Comparison of ENCODE assay signal across 11 mouse cellular contexts in the genomic region with DNA sequence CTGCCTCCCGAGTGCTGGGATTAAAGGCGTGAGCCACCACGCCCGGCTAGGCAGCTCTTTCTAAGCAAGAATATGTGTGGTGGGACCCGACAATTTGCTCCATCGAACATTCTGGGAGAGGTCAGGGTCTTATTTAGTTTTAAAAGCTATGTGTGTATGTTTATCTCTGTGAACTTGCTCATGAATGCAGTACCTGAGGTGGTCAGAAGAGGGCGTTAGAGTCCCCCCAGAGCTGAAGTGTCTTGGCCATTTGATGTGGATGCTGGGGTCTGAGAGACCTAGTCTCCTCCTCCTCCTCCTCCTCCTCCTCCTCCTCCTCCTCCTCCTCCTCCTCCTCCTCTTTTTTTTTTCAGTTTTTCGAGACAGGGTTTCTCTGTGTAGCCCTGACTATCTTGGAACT. TPM values are rescaled to one million over a fixed set of nuclear protein-coding genes. Genes with fewer than 3 reads are reported as not detected.
DNase-seq lines count a peak whose midpoint lies in the region; TF ChIP-seq lines count a peak whose summit lies in the region.
"Had no signal": no experiment of that assay in that cellular context is flagged by ENCODE, and none has a peak within 500 bp of the region (broad histone marks: within the 10 kb centered on the region; RNA-seq: fewer than 3 reads in every experiment).

No protein-coding gene starts in this region.

- no peak for TF ChIP-seq POLR2A in cerebellum, adult 2 months (IDR thresholded peaks at IDR 0.05; ENCODE audit: borderline replicate concordance, insufficient read depth, low read length)
- no peak for TF ChIP-seq POLR2A in cortical plate, adult 2 months (IDR thresholded peaks at IDR 0.05; ENCODE audit: extremely low read depth, insufficient read depth, low read length)

- H3K4me3 ChIP-seq in cerebellum, adult 2 months (replicated peaks; ENCODE audit: insufficient read depth, low read depth, low read length) = no peak overlapping the region
- no peak overlapping the region for H3K4me3 ChIP-seq in cortical plate, adult 2 months (ENCODE audit: insufficient read depth, low read length)
- H3K4me3 ChIP-seq: hindbrain, embryonic 12.5 days; liver, embryonic 15.5 days; myocyte had no signal

- WGBS in cerebellum, adult 2 months = 85% methylated on average over 7 of the region's 8 CpGs

- intact Hi-C loops in left cerebral cortex, postnatal 36 days (cut with DNase I) = no loop called here

- no peak overlapping the region for H3K27ac ChIP-seq in cerebellum, adult 2 months (ENCODE audit: insufficient read depth, low read length)
- H3K27ac ChIP-seq in cortical plate, adult 2 months (ENCODE audit: insufficient read depth, low read length) = no peak overlapping the region
- H3K27ac ChIP-seq: liver, embryonic 15.5 days had no signal

- no peaks in the 10 kb centered on the region for H3K27me3 ChIP-seq in cerebellum, adult 2 months (ENCODE audit: control insufficient read depth, insufficient read depth, low read length)
- H3K27me3 ChIP-seq: hindbrain, embryonic 12.5 days had no signal

- peak in 1 of 2 experiments; percentile 40 for DNase-seq in cerebellum, adult 2 months
- no peak for DNase-seq in cerebellum, adult 9-10 months
- peak; percentile 27 to 36 for DNase-seq in kidney, postnatal 25 days
- DNase-seq in kidney, postnatal 14 days = no peak
- peak; percentile 25 for DNase-seq in A20 (ENCODE audit: low read depth, low spot score)
- DNase-seq in right cerebral cortex, postnatal 14 days = no peak
- no peak for DNase-seq in left cerebral cortex, postnatal 36 days (ENCODE audit: low spot score in 2 of 2)

- peak; percentile 33; the same call in 1 of the 2 replicates for TF ChIP-seq CTCF in cerebellum, adult 2 months (IDR thresholded peaks at IDR 0.05; ENCODE audit: borderline replicate concordance, insufficient read depth, low read depth, low read length)
- peak; percentile 37 for TF ChIP-seq CTCF in cortical plate, adult 2 months (IDR thresholded peaks at IDR 0.05; ENCODE audit: extremely low read depth, insufficient read depth, low read length)

- peaks cover 52% of the 10 kb centered on the region for H3K4me1 ChIP-seq in cerebellum, adult 2 months (ENCODE audit: control insufficient read depth, insufficient read depth, low read length)
- H3K4me1 ChIP-seq in cortical plate, adult 2 months (ENCODE audit: control insufficient read depth, insufficient read depth, low read length) = peaks cover 12% of the 10 kb centered on the region

RNA-seq across cellular contexts. Expression of a gene that starts 5.2 kb away (rescaled TPM):
- polyA plus RNA-seq in cerebellum, adult 2 months (2012; rRNA removed) = 103 TPM in 2 replicates
- 139 and 140 TPM in 2 replicates for polyA plus RNA-seq in cortical plate, adult 2 months (2012; rRNA removed)
- total RNA-seq in left cerebral cortex, postnatal 36 days (2021) = 100 to 1,000 TPM; 229 to 269 TPM

RNA-seq across cellular contexts. Expression of a gene that starts 25.5 kb away (rescaled TPM):
- 2.1 and 2.5 TPM in 2 replicates for polyA plus RNA-seq in cerebellum, adult 2 months (2012; rRNA removed)
- polyA plus RNA-seq in cortical plate, adult 2 months (2012; rRNA removed) = 6.7 and 7.3 TPM in 2 replicates
- 10 to 100 TPM in 1 of 2 experiments, 1 to 10 TPM in 1; 6.3 to 11.4 TPM for total RNA-seq in left cerebral cortex, postnatal 36 days (2021)

Comparison
In these comparisons a context has a peak if more than half of its experiments do, and no peak if none do; other contexts are left out.
1. DNase-seq: peak in kidney, postnatal 25 days (2 of 2) and A20 (single experiment); none in cerebellum, adult 9-10 months (single experiment), kidney, postnatal 14 days (single experiment), right cerebral cortex, postnatal 14 days (single experiment) and left cerebral cortex, postnatal 36 days (0 of 2).